ENCODE assay signal across 8 mouse cellular contexts in genomic region chr11:114795848-114796322, GRCm38 (mm10). TPM values are rescaled to one million over a fixed set of nuclear protein-coding genes. Genes with fewer than 3 reads are reported as not detected.
A peak's percentile ranks its signal among the peaks of the same experiment; 100 is the strongest.
DNase-seq lines count a peak whose midpoint lies in the region; ATAC-seq and TF ChIP-seq lines count a peak whose summit lies in the region.
"Had no signal": no experiment of that assay in that cellular context is flagged by ENCODE, and none has a peak within 500 bp of the region (broad histone marks: within the 10 kb centered on the region; RNA-seq: fewer than 3 reads in every experiment).

Gene Btbd17 (minus strand): TSS chr11:114795945.

- TF ChIP-seq CTCF in E14TG2a.4 (conservative IDR thresholded peaks at IDR 0.05; ENCODE audit: low read length), result no peak
- no peak for TF ChIP-seq CTCF in embryonic fibroblast, embryonic 13.5 days (IDR thresholded peaks at IDR 0.05; ENCODE audit: borderline replicate concordance, insufficient read depth, low read length)

- no peak within 1 kb of the TSS for H3K27ac ChIP-seq in embryonic fibroblast, embryonic 13.5 days (ENCODE audit: insufficient read depth, low read length)
- H3K27ac ChIP-seq in midbrain, embryonic 14.5 days (replicated peaks; ENCODE audit: low read depth, low read length), result peak within 1 kb of the TSS; percentile 95

- no peaks in the 10 kb centered on the region for H3K9me3 ChIP-seq in E14TG2a.4 (ENCODE audit: low read length)
- no peaks in the 10 kb centered on the region for H3K9me3 ChIP-seq in midbrain, embryonic 14.5 days (ENCODE audit: control insufficient read depth, low read length)

- peaks cover 52% of the 10 kb centered on the region for H3K27me3 ChIP-seq in E14TG2a.4 (ENCODE audit: insufficient read depth, low read length)
- H3K27me3 ChIP-seq in midbrain, embryonic 14.5 days (ENCODE audit: control insufficient read depth, insufficient read depth, low read length), result peaks cover 5% of the 10 kb centered on the region; the same call in 1 of the 2 replicates

- H3K4me3 ChIP-seq in E14TG2a.4 (replicated peaks; ENCODE audit: low read length), result peak within 1 kb of the TSS; percentile 49
- H3K4me3 ChIP-seq in embryonic fibroblast, embryonic 13.5 days (ENCODE audit: insufficient read depth, low read length), result peak within 1 kb of the TSS; percentile 35
- H3K4me3 ChIP-seq in midbrain, embryonic 14.5 days (replicated peaks; ENCODE audit: low read depth, low read length), result peak within 1 kb of the TSS; percentile 35
- H3K4me3 ChIP-seq: erythroblast, embryonic 14.5 days had no signal

- peak within 1 kb of the TSS; percentile 94 for H3K4me2 ChIP-seq in midbrain, embryonic 14.5 days (ENCODE audit: low read length)

- no peaks in the 10 kb centered on the region for H3K36me3 ChIP-seq in E14TG2a.4 (ENCODE audit: insufficient read depth, low read length)
- no peaks in the 10 kb centered on the region for H3K36me3 ChIP-seq in midbrain, embryonic 14.5 days (ENCODE audit: control insufficient read depth, insufficient read depth, low read length)

- peak; percentile 42 for DNase-seq in ES-CJ7 (ENCODE audit: low read depth, low spot score)
- peak; percentile 59 for DNase-seq in layer of hippocampus, adult 9-11 months
- DNase-seq in midbrain, embryonic 14.5 days, result peak; percentile 89
- DNase-seq in ovary, adult 18-20 months (ENCODE audit: low spot score), result no peak

- H3K4me1 ChIP-seq in E14TG2a.4 (replicated peaks; ENCODE audit: low read depth, low read length), result peaks cover 56% of the 10 kb centered on the region
- H3K4me1 ChIP-seq in embryonic fibroblast, embryonic 13.5 days (ENCODE audit: control insufficient read depth, insufficient read depth, low read length), result no peaks in the 10 kb centered on the region
- peaks cover 53% of the 10 kb centered on the region for H3K4me1 ChIP-seq in midbrain, embryonic 14.5 days (ENCODE audit: control insufficient read depth, insufficient read depth, low read length)

- H3K9ac ChIP-seq in midbrain, embryonic 14.5 days (replicated peaks; ENCODE audit: low read length), result peak within 1 kb of the TSS; percentile 41

- peak; percentile 87 for ATAC-seq in midbrain, embryonic 14.5 days (ENCODE audit: low FRiP score, low TSS enrichment)
- no peak for ATAC-seq in granulocyte monocyte progenitor cell, adult 5-6 weeks (replicated peaks; ENCODE audit: poor library complexity, severe bottlenecking)

- 1% methylated on average over 4 of the region's 4 CpGs for WGBS in midbrain, embryonic 14.5 days

- no peak for TF ChIP-seq POLR2A in embryonic fibroblast, embryonic 13.5 days (IDR thresholded peaks at IDR 0.05; ENCODE audit: low read depth, low read length)

RNA-seq across cellular contexts. Expression of gene Btbd17, which starts in this region (rescaled TPM):
- not detected in 2 replicates for polyA plus RNA-seq in embryonic fibroblast, embryonic 13.5 days (2011; ENCODE audit: insufficient read length, low read depth, missing spikeins)
- polyA plus RNA-seq in midbrain, embryonic 14.5 days (2014; fragmentation: Nextera tagmentation; extraction: Ambion mirVana), result 18.6 and 21.6 TPM in 2 replicates
- total RNA-seq in granulocyte monocyte progenitor cell, adult 5-6 weeks (2014; fragmentation: Nextera tagmentation), result 0.54 TPM in 1 of 2 replicates, not detected in the other
- not detected in 2 replicates for total RNA-seq in granulocyte monocyte progenitor cell, adult 5-6 weeks (2017)
- polyA plus RNA-seq: erythroblast, embryonic 14.5 days had no signal

Comparison
In these comparisons a context has a peak if more than half of its experiments do, and no peak if none do; other contexts are left out.
1. RNA of gene Btbd17 (polyA plus RNA-seq): 18.6 to 21.6 TPM in midbrain, embryonic 14.5 days; not detected in embryonic fibroblast, embryonic 13.5 days; every median in the first group is over 10 times any median in the second.
2. Peak in every context shown above with its lines, with median percentiles within 50 percentile points of each other: H3K4me3 ChIP-seq.